Mouse (Mus musculus): ENCODE data around the gene Asb4. TPM values are rescaled to one million over a fixed set of nuclear protein-coding genes. Genes with fewer than 3 reads are reported as not detected.

Gene Asb4
- polyA plus RNA-seq, 1 experiment from 2014 or later: 27.4 TPM

GRCm38 (mm10) chr6:5448396-5448795 lies 65.2 kb downstream of the Asb4 start:
- Histone ChIP-seq H3K27ac (no peak overlapping the region), H3K9me3 (replicated peaks) (no peaks in the 10 kb centered on the region)
- no peak for ATAC-seq (replicated peaks; ENCODE audit: insufficient number of reproducible peaks, insufficient read depth, low FRiP score, low read depth)

GRCm38 (mm10) chr6:5449878-5450277 lies 66.7 kb downstream of the Asb4 start:
- no peak overlapping the region for H3K27ac ChIP-seq
- H3K9ac ChIP-seq: no peak overlapping the region
- H3K4me3 ChIP-seq: no peak overlapping the region
- H3K36me3 ChIP-seq: no peaks in the 10 kb centered on the region
- ATAC-seq (replicated peaks; ENCODE audit: insufficient number of reproducible peaks, insufficient read depth, low FRiP score, low read depth): no peak
- no peak overlapping the region for H3K4me2 ChIP-seq
- H3K9me3 ChIP-seq (replicated peaks): no peaks in the 10 kb centered on the region
- no peaks in the 10 kb centered on the region for H3K4me1 ChIP-seq (replicated peaks)
- WGBS: 79% methylated on average over 5 of the region's 5 CpGs
- no peaks in the 10 kb centered on the region for H3K27me3 ChIP-seq

More at GRCm38 (mm10) chr6:5448396-5448795, 65.2 kb downstream of the Asb4 start:
- Histone ChIP-seq H3K4me3 (no peak overlapping the region), H3K4me1 (replicated peaks) (peaks cover 4% of the 10 kb centered on the region), H3K4me2 (no peak overlapping the region), H3K27me3 (no peaks in the 10 kb centered on the region), H3K9ac (no peak overlapping the region), H3K36me3 (no peaks in the 10 kb centered on the region)
- WGBS: 57% methylated on average over 4 of the region's 4 CpGs

GRCm38 (mm10) chr6:5455836-5456235 lies 72.7 kb downstream of the Asb4 start:
- Histone ChIP-seq H3K9ac (no peak overlapping the region), H3K27ac (no peak overlapping the region), H3K4me3 (no peak overlapping the region), H3K4me1 (replicated peaks) (no peaks in the 10 kb centered on the region), H3K9me3 (replicated peaks) (no peaks in the 10 kb centered on the region), H3K36me3 (no peaks in the 10 kb centered on the region), H3K4me2 (no peak overlapping the region), H3K27me3 (no peaks in the 10 kb centered on the region)
- 68% methylated on average over 3 of the region's 3 CpGs for WGBS
- ATAC-seq (replicated peaks; ENCODE audit: insufficient number of reproducible peaks, insufficient read depth, low FRiP score, low read depth): no peak

- no peak overlapping the region for H3K4me2 ChIP-seq
- H3K9me3 ChIP-seq (replicated peaks): no peaks in the 10 kb centered on the region
- no peak overlapping the region for H3K27ac ChIP-seq
- 80% methylated on average over 10 of the region's 10 CpGs for WGBS
- H3K36me3 ChIP-seq: no peaks in the 10 kb centered on the region
- H3K4me1 ChIP-seq (replicated peaks): no peaks in the 10 kb centered on the region
- H3K27me3 ChIP-seq: no peaks in the 10 kb centered on the region
- no peak overlapping the region for H3K4me3 ChIP-seq
- no peak for ATAC-seq (replicated peaks; ENCODE audit: insufficient number of reproducible peaks, insufficient read depth, low FRiP score, low read depth)
- H3K9ac ChIP-seq: no peak overlapping the region
These were observed 87.5 kb downstream of the Asb4 start for GRCm38 (mm10) chr6:5470480-5471318.

GRCm38 (mm10) chr6:5472692-5473091 lies 89.5 kb downstream of the Asb4 start:
- no peaks in the 10 kb centered on the region for H3K27me3 ChIP-seq
- 91% methylated on average over 2 of the region's 2 CpGs for WGBS

GRCm38 (mm10) chr6:5474021-5474420 lies 90.8 kb downstream of the Asb4 start:
- H3K4me1 ChIP-seq (replicated peaks): no peaks in the 10 kb centered on the region
- no peak overlapping the region for H3K4me3 ChIP-seq
- H3K9ac ChIP-seq: no peak overlapping the region
- H3K9me3 ChIP-seq (replicated peaks): no peaks in the 10 kb centered on the region
- H3K27me3 ChIP-seq: no peaks in the 10 kb centered on the region
- no peaks in the 10 kb centered on the region for H3K36me3 ChIP-seq
- H3K4me2 ChIP-seq: no peak overlapping the region
- ATAC-seq (replicated peaks; ENCODE audit: insufficient number of reproducible peaks, insufficient read depth, low FRiP score, low read depth): no peak
- H3K27ac ChIP-seq: no peak overlapping the region
- 59% methylated on average over 1 of the region's 1 CpGs for WGBS

More at GRCm38 (mm10) chr6:5472692-5473091, 89.5 kb downstream of the Asb4 start:
- Histone ChIP-seq H3K9ac (no peak overlapping the region), H3K36me3 (no peaks in the 10 kb centered on the region), H3K4me1 (replicated peaks) (no peaks in the 10 kb centered on the region), H3K4me2 (no peak overlapping the region), H3K27ac (no peak overlapping the region), H3K9me3 (replicated peaks) (no peaks in the 10 kb centered on the region), H3K4me3 (no peak overlapping the region)
- no peak for ATAC-seq (replicated peaks; ENCODE audit: insufficient number of reproducible peaks, insufficient read depth, low FRiP score, low read depth)

GRCm38 (mm10) chr6:5481066-5481465 lies 97.9 kb downstream of the Asb4 start:
- ATAC-seq (replicated peaks; ENCODE audit: insufficient number of reproducible peaks, insufficient read depth, low FRiP score, low read depth): no peak
- Histone ChIP-seq H3K4me2 (no peak overlapping the region), H3K4me3 (no peak overlapping the region), H3K36me3 (peaks cover 20% of the 10 kb centered on the region), H3K9me3 (replicated peaks) (no peaks in the 10 kb centered on the region), H3K27me3 (no peaks in the 10 kb centered on the region), H3K4me1 (replicated peaks) (no peaks in the 10 kb centered on the region), H3K27ac (no peak overlapping the region), H3K9ac (no peak overlapping the region)
- WGBS: 92% methylated on average over 2 of the region's 2 CpGs

GRCm38 (mm10) chr6:5482270-5482783 lies 99.1 kb downstream of the Asb4 start:
- H3K36me3 ChIP-seq: peaks cover 32% of the 10 kb centered on the region

More at GRCm38 (mm10) chr6:5482270-5482783, 99.1 kb downstream of the Asb4 start:
- Histone ChIP-seq H3K4me2 (no peak overlapping the region), H3K4me3 (no peak overlapping the region), H3K27ac (no peak overlapping the region), H3K9me3 (replicated peaks) (no peaks in the 10 kb centered on the region), H3K4me1 (replicated peaks) (no peaks in the 10 kb centered on the region), H3K27me3 (no peaks in the 10 kb centered on the region), H3K9ac (no peak overlapping the region)
- 72% methylated on average over 3 of the region's 3 CpGs for WGBS
- ATAC-seq (replicated peaks; ENCODE audit: insufficient number of reproducible peaks, insufficient read depth, low FRiP score, low read depth): no peak

Other genes with a start within 250 kb of the Asb4 start
- gene Pon1, start 189.4 kb upstream of the Asb4 start, polyA plus RNA-seq (2015; fragmentation: Nextera tagmentation; extraction: Ambion mirVana): not detected in 2 replicates
- gene Pon3, start 127.1 kb upstream of the Asb4 start, polyA plus RNA-seq (2015; fragmentation: Nextera tagmentation; extraction: Ambion mirVana): 38.1 and 41.3 TPM in 2 replicates
- 43.4 and 45.3 TPM in 2 replicates for gene Pon2, start 84.9 kb upstream of the Asb4 start, polyA plus RNA-seq (2015; fragmentation: Nextera tagmentation; extraction: Ambion mirVana)
- 27.0 and 31.3 TPM in 2 replicates for gene Pdk4, start 112.9 kb downstream of the Asb4 start, polyA plus RNA-seq (2015; fragmentation: Nextera tagmentation; extraction: Ambion mirVana)

All from heart, embryonic 15.5 days (tissue).